Mouse (Mus musculus): ENCODE measurements around the gene Olfr10.

Olfr10 gene

DNA sequence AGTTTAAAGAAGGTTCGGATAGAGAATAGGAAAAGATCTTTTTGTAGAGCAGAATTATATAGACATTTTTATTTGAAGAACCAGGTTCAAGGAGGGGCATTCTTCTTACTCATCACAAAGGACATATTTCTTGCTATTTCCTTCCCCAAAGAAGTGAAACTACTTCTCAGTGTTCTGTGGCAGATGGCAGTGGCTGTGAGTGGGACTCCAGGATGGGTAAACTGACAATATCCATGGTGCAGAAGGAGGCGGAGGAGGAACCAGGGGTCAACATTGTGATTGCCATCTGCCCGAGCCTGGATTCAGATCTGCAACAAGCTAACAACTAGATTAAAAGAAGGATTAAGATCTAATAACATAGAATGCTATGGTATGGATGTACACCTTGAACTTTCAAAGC, 22.2 kb downstream of the Olfr10 start:
- no peak for DNase-seq

DNA sequence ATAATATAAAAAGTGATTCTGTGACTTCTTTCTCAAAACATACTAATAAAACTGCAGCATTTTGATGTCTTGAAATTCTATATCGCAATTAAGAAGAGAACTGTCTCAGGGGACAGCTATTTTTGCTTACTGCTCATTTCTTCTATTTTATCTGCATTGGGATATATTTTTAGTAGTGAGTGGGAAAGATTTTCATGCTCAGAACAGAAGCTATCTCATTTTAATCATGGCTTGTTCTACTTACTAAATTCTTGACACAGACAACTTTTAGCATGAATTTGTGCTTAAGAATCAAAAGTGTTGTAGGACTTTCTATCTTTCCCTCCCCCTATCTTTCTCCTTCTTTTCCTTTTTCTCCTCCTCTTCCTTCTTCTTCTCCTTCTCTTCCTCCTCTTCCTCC, 25.1 kb downstream of the Olfr10 start:
- DNase-seq: no peak

- DNase-seq: no peak
Measured at GRCm38 (mm10) chr11:49334888-49335287, 30.3 kb downstream of the Olfr10 start, which contains the start of gene Olfr1390. Gene Olfr1390 (plus strand): TSS chr11:49335188.

- DNase-seq: no peak
Measured at GRCm38 (mm10) chr11:49337150-49337832, 32.8 kb downstream of the Olfr10 start.

All from kidney, adult 8-10 months (tissue).